Mouse (Mus musculus): Measurements from ENCODE around the gene Agk.

Agk gene

DNA sequence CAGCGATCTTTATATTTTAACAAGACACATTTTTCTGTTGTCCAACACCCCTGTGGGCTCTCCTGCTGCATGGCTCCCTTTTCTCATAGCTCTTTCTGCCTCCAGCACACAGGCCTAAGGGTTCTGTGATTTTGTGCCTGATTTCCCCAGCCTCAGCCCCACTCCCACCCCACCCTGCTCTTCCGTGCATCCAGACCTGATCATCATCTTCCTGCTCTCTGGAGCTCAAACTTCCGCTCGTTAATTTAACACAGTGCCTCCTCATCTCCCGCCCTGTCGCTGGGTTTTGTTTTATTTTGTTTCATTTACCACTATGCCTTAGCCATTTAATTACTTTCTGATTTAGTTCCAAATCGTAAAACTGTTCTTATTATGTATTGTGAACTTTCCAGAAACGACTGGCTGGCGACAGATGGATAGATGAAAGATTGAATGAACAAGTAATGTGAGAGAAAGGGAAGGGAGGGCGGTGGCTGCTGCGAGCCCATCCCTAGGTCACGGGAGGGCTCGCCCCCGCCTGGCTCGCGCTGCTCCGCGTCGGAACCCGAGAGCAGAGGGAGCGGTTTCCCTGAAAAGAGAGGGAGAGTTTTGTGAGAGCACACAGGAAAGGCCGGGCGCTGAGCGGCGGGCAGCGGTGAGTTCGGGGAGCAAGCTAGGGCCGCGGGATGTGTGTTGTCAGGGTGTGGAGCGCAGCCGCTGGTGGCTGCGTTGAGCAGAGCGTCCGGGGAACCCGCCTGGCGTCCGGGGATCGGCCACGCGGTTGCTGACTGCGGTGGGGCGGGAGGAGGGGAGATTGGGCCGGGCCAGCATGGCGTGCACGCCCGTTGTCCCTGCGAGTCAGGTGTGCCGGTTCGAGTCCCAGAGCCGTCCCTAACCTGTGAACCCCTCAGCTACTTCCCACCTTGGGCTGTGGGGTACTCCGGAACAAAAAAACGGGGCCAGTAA is at the start of gene Agk:
Agk (plus strand) TSS at position 276 of the 945 bp plus-strand sequence.
- DNase-seq (ENCODE audit: low read depth), result peak; percentile 67

DNA sequence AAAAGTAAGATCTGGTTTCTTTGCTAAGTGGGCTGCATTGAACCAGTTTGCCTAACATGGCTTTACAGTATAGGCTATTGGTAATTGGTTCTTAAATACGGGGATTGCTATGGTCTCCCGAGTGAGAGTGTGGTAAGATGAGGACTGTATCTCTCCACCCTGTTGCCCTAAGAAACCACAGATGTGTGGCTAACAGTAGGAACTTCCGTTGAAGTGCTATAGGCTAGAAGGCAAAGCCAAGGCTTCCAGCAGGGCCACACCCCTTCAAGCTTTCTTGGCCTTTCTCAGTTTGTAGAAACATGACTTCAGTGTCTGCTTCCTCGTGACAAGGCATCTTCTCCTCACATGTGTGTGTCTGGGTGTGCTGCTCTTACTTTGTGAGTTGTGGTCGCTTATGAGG is 24.3 kb upstream of the Agk start:
- no peak for DNase-seq (ENCODE audit: low read depth)

DNA sequence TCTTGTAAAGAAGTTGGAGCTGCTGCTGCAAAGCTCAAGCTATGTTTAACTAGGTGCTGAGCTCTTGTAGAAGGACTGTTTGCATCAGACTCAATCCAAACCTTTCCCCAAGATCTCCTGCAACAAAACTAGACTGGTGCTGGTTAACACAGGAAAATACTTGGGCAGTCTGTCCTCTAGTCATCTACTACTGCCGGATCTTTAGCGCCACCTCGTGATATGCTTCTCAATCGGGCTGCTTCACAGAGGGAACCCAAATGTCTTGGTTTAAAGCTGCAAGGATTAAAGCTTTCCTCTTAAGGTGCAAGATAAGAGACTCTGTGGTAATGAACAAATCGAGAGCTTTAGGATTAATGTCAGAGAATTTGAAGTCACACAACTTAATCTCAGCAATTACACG is 21.6 kb upstream of the Agk start:
- DNase-seq (ENCODE audit: low read depth), result no peak

GRCm38 (mm10) chr6:40304972-40305371 is 20.0 kb upstream of the Agk start:
- no peak for DNase-seq (ENCODE audit: low read depth)

- DNase-seq (ENCODE audit: low read depth), result no peak
Measured at GRCm38 (mm10) chr6:40326341-40326740, 1.4 kb downstream of the Agk start.

GRCm38 (mm10) chr6:40333497-40333896 is 8.5 kb downstream of the Agk start:
- no peak for DNase-seq (ENCODE audit: low read depth)

DNA sequence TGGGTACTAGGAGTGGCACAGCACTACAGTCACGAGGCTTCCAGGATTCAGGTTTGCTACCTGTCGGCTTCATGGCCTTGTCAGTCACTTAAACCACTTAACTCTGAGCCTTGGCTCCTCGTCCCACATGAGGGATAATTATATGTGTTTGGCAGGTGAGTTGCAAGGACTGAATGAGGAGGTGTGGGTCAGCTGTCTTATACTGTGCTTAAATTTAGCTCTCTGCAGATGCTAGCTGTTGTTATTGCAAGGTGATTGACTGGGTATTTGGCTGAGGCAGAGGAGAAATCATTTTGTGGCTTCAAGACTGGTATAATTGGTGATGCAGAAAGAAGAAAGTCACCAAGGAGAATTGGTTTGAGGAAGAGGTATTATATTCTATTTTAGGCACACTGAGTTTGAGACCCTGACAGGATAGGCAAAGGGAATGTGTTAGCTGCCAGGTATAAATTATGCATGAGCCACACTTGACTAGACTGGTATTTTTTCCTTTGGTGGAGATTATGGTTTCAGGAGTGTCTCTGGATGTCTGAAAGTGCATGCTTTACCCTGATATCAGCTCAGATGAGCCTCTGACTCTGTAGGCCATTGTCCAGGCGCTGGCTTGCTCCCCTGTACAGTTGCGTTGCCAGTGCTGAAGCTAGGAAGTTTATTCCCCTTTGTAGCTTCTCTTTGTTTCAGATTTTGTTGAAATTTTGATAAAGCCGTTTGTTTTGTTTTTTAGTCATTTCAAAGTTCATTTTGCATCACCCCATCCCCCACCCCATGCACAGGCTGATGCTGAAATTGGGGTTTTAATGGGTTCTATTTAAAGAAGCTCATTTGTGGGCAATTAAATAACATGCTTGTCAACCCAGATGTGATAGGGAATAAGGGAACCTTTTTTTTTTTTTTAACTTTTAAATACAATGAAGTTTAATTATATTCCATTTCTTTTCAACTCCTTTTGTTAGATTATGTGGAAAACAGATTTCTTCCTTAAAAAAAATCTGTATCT is 12.1 kb downstream of the Agk start:
- DNase-seq (ENCODE audit: low read depth), result no peak

- DNase-seq (ENCODE audit: low read depth), result no peak
Measured at GRCm38 (mm10) chr6:40346959-40347771, 22.2 kb downstream of the Agk start.

- DNase-seq (ENCODE audit: low read depth), result no peak
Measured at GRCm38 (mm10) chr6:40347772-40348111, 22.8 kb downstream of the Agk start.

GRCm38 (mm10) chr6:40350041-40350440 is 25.1 kb downstream of the Agk start:
- DNase-seq (ENCODE audit: low read depth), result no peak

DNA sequence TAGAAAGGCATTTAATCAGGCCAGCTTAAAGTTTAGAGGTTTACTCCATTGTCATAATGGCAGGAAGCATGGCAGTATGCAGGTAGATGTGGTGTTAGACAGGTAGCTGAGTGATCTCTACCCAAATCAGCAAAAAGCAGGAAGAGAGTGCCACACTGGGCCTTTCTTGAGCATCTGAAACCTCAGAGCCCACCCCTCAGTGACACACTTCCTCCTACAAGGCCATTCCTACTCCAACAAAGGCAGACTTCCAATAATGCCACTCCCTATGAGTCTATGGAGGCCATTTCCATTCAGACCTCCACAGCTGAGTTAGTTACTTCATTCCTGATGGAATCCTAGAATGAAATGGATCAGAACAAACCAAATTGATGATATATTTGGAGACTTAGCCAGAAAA is 25.9 kb downstream of the Agk start:
- no peak for DNase-seq (ENCODE audit: low read depth)

- DNase-seq (ENCODE audit: low read depth), result no peak
Measured at GRCm38 (mm10) chr6:40353360-40353759, 28.4 kb downstream of the Agk start.

DNA sequence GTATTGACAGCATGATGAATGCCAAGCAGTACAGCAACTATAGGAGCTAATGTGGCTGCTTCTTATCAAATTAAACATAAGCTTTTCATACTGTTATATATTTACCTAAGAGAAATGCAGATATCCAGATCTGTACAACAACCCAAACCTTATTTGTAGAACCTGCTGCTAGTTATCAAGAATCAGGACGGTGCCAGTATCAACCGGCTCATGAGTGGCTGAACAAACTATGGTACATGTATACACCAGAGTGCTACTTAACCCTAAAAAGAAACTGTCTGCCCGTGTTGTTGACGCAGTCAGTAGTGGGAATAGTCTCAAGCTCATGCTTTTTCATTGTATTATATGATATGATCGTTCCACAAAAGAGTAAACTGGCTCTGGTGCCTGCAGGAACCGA is 46.1 kb downstream of the Agk start:
- no peak for DNase-seq (ENCODE audit: low read depth)

DNA sequence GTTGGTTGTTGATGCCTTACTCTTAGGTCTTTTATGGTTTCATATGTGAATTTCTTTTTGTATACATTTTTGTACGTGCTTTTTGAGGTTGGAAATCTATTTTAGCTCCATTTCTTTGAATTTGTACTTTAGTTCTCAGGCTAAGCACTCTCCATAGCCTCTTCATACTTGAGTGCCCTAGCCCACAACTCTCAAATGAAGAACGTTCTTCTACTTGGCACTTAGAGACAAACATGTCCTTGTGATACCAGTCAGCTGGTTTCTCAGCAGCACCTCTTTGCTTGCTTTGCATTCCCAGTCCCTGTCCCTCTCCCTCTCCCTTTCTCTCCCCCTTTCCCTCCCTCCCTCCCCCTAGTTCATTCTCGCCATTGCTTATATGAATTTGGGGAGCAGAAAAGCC is 55.2 kb downstream of the Agk start:
- DNase-seq (ENCODE audit: low read depth), result no peak

GRCm38 (mm10) chr6:40381908-40382307 is 56.9 kb downstream of the Agk start:
- no peak for DNase-seq (ENCODE audit: low read depth)

GRCm38 (mm10) chr6:40385682-40386081 is 60.7 kb downstream of the Agk start:
- no peak for DNase-seq (ENCODE audit: low read depth)

DNA sequence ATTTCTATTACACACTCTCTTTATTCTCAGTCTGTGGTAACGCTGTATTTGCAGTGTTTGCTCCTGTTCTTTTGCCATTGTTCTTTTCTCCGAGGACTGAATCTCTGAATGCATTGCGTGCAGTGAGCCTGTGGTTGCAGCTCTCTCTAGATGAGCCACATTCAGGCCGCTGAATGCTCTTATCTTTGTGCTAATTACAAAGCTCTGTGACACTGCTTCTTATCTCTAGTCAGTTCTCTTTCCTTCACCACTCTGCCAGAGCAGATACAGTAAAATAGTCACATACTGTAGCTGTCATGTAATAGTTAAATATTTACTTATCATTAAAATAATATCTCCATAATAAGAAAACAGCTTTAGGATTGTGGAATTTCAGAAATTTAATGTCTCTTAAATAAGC is 63.7 kb downstream of the Agk start:
- peak; percentile 6 for DNase-seq (ENCODE audit: low read depth)

GRCm38 (mm10) chr6:40390975-40391374 is 66.0 kb downstream of the Agk start:
- DNase-seq (ENCODE audit: low read depth), result no peak

DNA sequence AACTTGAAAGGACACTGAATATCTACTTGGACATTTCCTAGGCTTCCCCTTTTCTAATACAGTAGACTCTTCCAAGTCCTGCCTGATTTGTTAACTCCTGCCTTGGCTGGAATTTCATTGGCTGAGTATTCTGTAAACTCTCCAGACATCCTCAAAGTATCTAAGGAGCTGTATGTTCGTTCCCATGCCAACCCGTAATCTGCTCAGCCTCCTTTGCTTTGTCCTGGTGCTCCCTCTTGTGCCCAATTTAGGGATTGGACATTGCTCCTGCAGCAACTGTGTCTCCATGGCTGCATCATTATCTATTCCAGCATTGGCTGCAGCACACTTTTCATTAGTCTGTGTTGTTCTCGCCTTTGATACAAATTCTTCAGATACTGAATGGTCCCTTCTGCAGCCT is 68.2 kb downstream of the Agk start:
- peak; percentile 23 for DNase-seq (ENCODE audit: low read depth)

DNA sequence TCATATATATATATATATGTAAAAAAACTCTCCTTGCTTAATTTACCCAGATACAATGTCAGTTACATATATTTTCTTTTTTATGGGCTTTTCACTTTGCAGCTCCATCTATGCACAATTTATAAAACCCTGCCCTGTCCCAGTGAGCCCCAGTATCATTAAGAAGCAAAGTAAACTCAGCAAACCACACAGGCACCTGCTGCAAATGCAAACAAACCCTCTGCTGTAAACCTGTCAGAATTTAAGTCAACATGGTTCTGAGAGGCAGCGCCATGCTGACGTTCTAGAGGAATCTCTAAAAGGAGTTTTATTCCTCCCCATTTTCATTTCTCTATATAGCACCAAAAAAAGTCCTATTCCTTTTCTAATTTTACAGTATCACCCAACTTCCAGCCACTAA is 77.1 kb downstream of the Agk start:
- DNase-seq (ENCODE audit: low read depth), result no peak

DNA sequence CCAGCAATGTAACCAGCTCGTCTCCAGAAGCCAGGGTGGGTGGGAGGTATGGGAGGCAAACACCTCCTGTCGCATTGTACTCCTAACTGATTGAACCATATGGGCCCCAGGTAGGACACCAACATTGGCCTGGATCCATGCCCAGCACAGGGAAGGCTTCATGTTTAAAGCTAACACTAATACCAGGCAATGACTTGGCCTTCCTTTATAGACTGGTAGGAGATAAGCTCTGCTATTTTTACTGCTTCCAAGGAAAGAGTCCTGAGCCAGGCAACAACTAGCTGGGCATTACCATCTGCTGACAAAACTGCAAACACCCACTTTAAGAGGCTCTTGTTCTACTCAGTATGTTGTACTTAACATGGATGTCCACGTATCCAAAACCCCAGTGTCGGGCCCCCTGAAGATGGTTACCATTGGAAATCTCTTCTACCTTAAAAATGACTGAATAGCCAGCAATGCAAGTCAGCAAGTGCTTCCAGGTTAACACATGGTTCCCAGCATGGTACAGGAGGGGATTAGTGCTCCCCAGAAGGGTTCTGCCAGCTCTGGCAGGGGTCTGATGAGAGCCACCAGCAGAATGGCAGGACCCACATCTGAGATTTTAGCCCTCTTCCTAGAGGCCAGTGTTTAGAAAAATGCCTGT is 78.8 kb downstream of the Agk start:
- DNase-seq (ENCODE audit: low read depth), result no peak
